Comparison of ENCODE assay signal across 16 mouse cellular contexts in genomic region chr1:171283188-171284160, GRCm38 (mm10). TPM values are rescaled to one million over a fixed set of nuclear protein-coding genes. Genes with fewer than 3 reads are reported as not detected.
DNase-seq lines count a peak whose midpoint lies in the region; ATAC-seq and TF ChIP-seq lines count a peak whose summit lies in the region.
"Had no signal": no experiment of that assay in that cellular context is flagged by ENCODE, and none has a peak within 500 bp of the region (broad histone marks: within the 10 kb centered on the region; RNA-seq: fewer than 3 reads in every experiment).

No protein-coding gene starts in this region.

- DNase-seq in cerebellum, adult 11-12 months, result peak; percentile 34
- peak; percentile 74 for DNase-seq in heart, embryonic 10.5 days (ENCODE audit: low spot score)
- no peak for DNase-seq in heart, postnatal 25 days (ENCODE audit: low spot score)
- no peak for DNase-seq in liver, embryonic 13.5 days
- DNase-seq in liver, embryonic 11.5 days (ENCODE audit: low spot score), result no peak
- no peak for DNase-seq in adrenal gland, postnatal 14 days
- DNase-seq: embryo, embryonic 11 days; forebrain, postnatal 0 days; left cerebral cortex, postnatal 4 days; lung, adult 18-20 months; right cerebral cortex, postnatal 25 days; thymus, postnatal 36 days had no signal

- peaks cover 10% of the 10 kb centered on the region for H3K79me2 ChIP-seq in myocyte (ENCODE audit: control insufficient read depth, insufficient read depth)

- no peaks in the 10 kb centered on the region for H3K27me3 ChIP-seq in heart, embryonic 10.5 days (ENCODE audit: insufficient read depth, poor library complexity, severe bottlenecking)
- no peaks in the 10 kb centered on the region for H3K27me3 ChIP-seq in liver, embryonic 13.5 days
- H3K27me3 ChIP-seq in liver, embryonic 11.5 days (replicated peaks; ENCODE audit: control insufficient read depth, insufficient read depth, low read length), result no peaks in the 10 kb centered on the region
- no peaks in the 10 kb centered on the region for H3K27me3 ChIP-seq in myocyte (ENCODE audit: control insufficient read depth, insufficient read depth, insufficient read length)
- H3K27me3 ChIP-seq: hindbrain, embryonic 15.5 days had no signal

- ATAC-seq in cerebellum, adult (ENCODE audit: insufficient number of reproducible peaks, low FRiP score, low TSS enrichment), result no peak
- no peak for ATAC-seq in liver, embryonic 13.5 days (ENCODE audit: low read depth)
- ATAC-seq in liver, embryonic 11.5 days (replicated peaks; ENCODE audit: low FRiP score), result no peak
- ATAC-seq: forebrain, postnatal 0 days; intestine, embryonic 16.5 days had no signal

- H3K4me3 ChIP-seq in heart, embryonic 10.5 days, result no peak overlapping the region
- H3K4me3 ChIP-seq in liver, embryonic 13.5 days (replicated peaks), result peak overlapping the region; percentile 90; the same call in 1 of the 2 replicates
- no peak overlapping the region for H3K4me3 ChIP-seq in liver, embryonic 11.5 days (ENCODE audit: low read depth, low read length)
- H3K4me3 ChIP-seq in myocyte, result no peak overlapping the region
- H3K4me3 ChIP-seq: hindbrain, embryonic 15.5 days had no signal

- no peaks in the 10 kb centered on the region for H3K9me3 ChIP-seq in heart, embryonic 10.5 days
- H3K9me3 ChIP-seq in liver, embryonic 13.5 days (replicated peaks), result no peaks in the 10 kb centered on the region
- H3K9me3 ChIP-seq in liver, embryonic 11.5 days (ENCODE audit: control insufficient read depth, low read length), result no peaks in the 10 kb centered on the region
- H3K9me3 ChIP-seq: hindbrain, embryonic 15.5 days had no signal

- 0 out of 2 replicates have a peak overlapping the region, but pooled peaks have one; percentile 99 for H3K9ac ChIP-seq in liver, embryonic 13.5 days
- no peak overlapping the region for H3K9ac ChIP-seq in liver, embryonic 11.5 days (ENCODE audit: low read depth, low read length)
- H3K9ac ChIP-seq: forebrain, postnatal 0 days; hindbrain, embryonic 15.5 days had no signal

- 93% methylated on average over 18 of the region's 18 CpGs for WGBS in heart, embryonic 10.5 days
- WGBS in liver, embryonic 13.5 days (ENCODE audit: insufficient replicate concordance), result 82% methylated on average over 18 of the region's 18 CpGs
- WGBS in liver, embryonic 11.5 days, result 87% methylated on average over 18 of the region's 18 CpGs

- peaks cover 55% of the 10 kb centered on the region for H3K36me3 ChIP-seq in heart, embryonic 10.5 days
- H3K36me3 ChIP-seq in liver, embryonic 13.5 days, result peaks cover 58% of the 10 kb centered on the region
- H3K36me3 ChIP-seq in liver, embryonic 11.5 days (ENCODE audit: control insufficient read depth, insufficient read depth, low read length), result peaks cover 18% of the 10 kb centered on the region
- peaks cover 3% of the 10 kb centered on the region for H3K36me3 ChIP-seq in myocyte (ENCODE audit: control insufficient read depth, insufficient read depth)

- peak overlapping the region; percentile 90 for H3K4me2 ChIP-seq in liver, embryonic 13.5 days
- no peak overlapping the region for H3K4me2 ChIP-seq in liver, embryonic 11.5 days
- H3K4me2 ChIP-seq in myocyte (ENCODE audit: low read depth), result no peak overlapping the region
- H3K4me2 ChIP-seq: hindbrain, embryonic 15.5 days had no signal

- intact Hi-C loops in heart, postnatal 25 days (cut with DNase I), result no loop called here

- peaks cover 45% of the 10 kb centered on the region for H3K4me1 ChIP-seq in heart, embryonic 10.5 days
- H3K4me1 ChIP-seq in liver, embryonic 13.5 days (replicated peaks), result peaks cover 74% of the 10 kb centered on the region
- peaks cover 18% of the 10 kb centered on the region for H3K4me1 ChIP-seq in liver, embryonic 11.5 days (replicated peaks; ENCODE audit: control insufficient read depth, insufficient read depth, low read length)

- H3K27ac ChIP-seq in heart, embryonic 10.5 days, result no peak overlapping the region
- peak overlapping the region; percentile 100 for H3K27ac ChIP-seq in liver, embryonic 13.5 days
- no peak overlapping the region for H3K27ac ChIP-seq in liver, embryonic 11.5 days (ENCODE audit: low read depth, low read length)
- H3K27ac ChIP-seq: hindbrain, embryonic 15.5 days had no signal

- no peak overlapping the region for H3ac ChIP-seq in myocyte (ENCODE audit: control insufficient read depth, insufficient read length)

- no peak for TF ChIP-seq POLR2A in myocyte (IDR thresholded peaks at IDR 0.05; ENCODE audit: insufficient read length, low read depth)

TF ChIP-seq in myocyte, 11 proteins besides CTCF, POLR2A, EP300 and RAD21:
- no peak for TF ChIP-seq TCF3 (IDR thresholded peaks at IDR 0.05; ENCODE audit: insufficient read length, low read depth)
- peak; percentile 2 for TF ChIP-seq POLR2AphosphoS2 (IDR thresholded peaks at IDR 0.05; ENCODE audit: insufficient read length, low read depth)
- TF ChIP-seq USF1 (IDR thresholded peaks at IDR 0.05; ENCODE audit: low read depth), result no peak
- TF ChIP-seq REST (IDR thresholded peaks at IDR 0.05; ENCODE audit: insufficient read depth, insufficient read length), result no peak
TF ChIP-seq in myocyte: peak in this region for 1.

RNA-seq across cellular contexts. Expression of gene Ppox, which starts 2.5 kb away (rescaled TPM):
- 57.1 and 59.8 TPM in 2 replicates for polyA plus RNA-seq in heart, embryonic 10.5 days (2016; fragmentation: Nextera tagmentation; extraction: Ambion mirVana)
- 10 to 100 TPM; 13.4 to 13.7 TPM for total RNA-seq in heart, postnatal 25 days (2021)
- 174 and 175 TPM in 2 replicates for polyA plus RNA-seq in liver, embryonic 13.5 days (2015; fragmentation: Nextera tagmentation; extraction: Ambion mirVana)
- polyA plus RNA-seq in liver, embryonic 11.5 days (2014; fragmentation: Nextera tagmentation; extraction: Ambion mirVana), result 131 and 133 TPM in 2 replicates
- polyA plus RNA-seq in myocyte (2012; fragmentation: generic; extraction: Trizol), result 11.7 TPM
- total RNA-seq in adrenal gland, postnatal 14 days (2021), result 34.8 and 38.1 TPM in 2 replicates

RNA-seq across cellular contexts. Expression of gene Usp21, which starts 4.3 kb away (rescaled TPM):
- polyA plus RNA-seq in heart, embryonic 10.5 days (2016; fragmentation: Nextera tagmentation; extraction: Ambion mirVana), result 58.5 and 74.8 TPM in 2 replicates
- 10 to 100 TPM; 19.7 to 21.3 TPM for total RNA-seq in heart, postnatal 25 days (2021)
- polyA plus RNA-seq in liver, embryonic 13.5 days (2015; fragmentation: Nextera tagmentation; extraction: Ambion mirVana), result 25.8 and 26.7 TPM in 2 replicates
- polyA plus RNA-seq in liver, embryonic 11.5 days (2014; fragmentation: Nextera tagmentation; extraction: Ambion mirVana), result 51.0 and 53.1 TPM in 2 replicates
- polyA plus RNA-seq in myocyte (2012; fragmentation: generic; extraction: Trizol), result 21.0 TPM
- 36.5 and 37.2 TPM in 2 replicates for total RNA-seq in adrenal gland, postnatal 14 days (2021)

RNA-seq across cellular contexts. Expression of gene Ufc1, which starts 11.3 kb away (rescaled TPM):
- 86.8 and 92.0 TPM in 2 replicates for polyA plus RNA-seq in heart, embryonic 10.5 days (2016; fragmentation: Nextera tagmentation; extraction: Ambion mirVana)
- 10 to 100 TPM; 80.7 to 81.5 TPM for total RNA-seq in heart, postnatal 25 days (2021)
- 53.3 and 57.1 TPM in 2 replicates for polyA plus RNA-seq in liver, embryonic 13.5 days (2015; fragmentation: Nextera tagmentation; extraction: Ambion mirVana)
- polyA plus RNA-seq in liver, embryonic 11.5 days (2014; fragmentation: Nextera tagmentation; extraction: Ambion mirVana), result 83.7 TPM in 2 replicates
- polyA plus RNA-seq in myocyte (2012; fragmentation: generic; extraction: Trizol), result 116 TPM
- total RNA-seq in adrenal gland, postnatal 14 days (2021), result 128 and 133 TPM in 2 replicates

RNA-seq across cellular contexts. Expression of gene B4galt3, which starts 13.3 kb away (rescaled TPM):
- 53.3 and 62.4 TPM in 2 replicates for polyA plus RNA-seq in heart, embryonic 10.5 days (2016; fragmentation: Nextera tagmentation; extraction: Ambion mirVana)
- total RNA-seq in heart, postnatal 25 days (2021), result 10 to 100 TPM; 16.4 to 17.8 TPM
- polyA plus RNA-seq in liver, embryonic 13.5 days (2015; fragmentation: Nextera tagmentation; extraction: Ambion mirVana), result 24.9 and 26.5 TPM in 2 replicates
- 49.0 and 50.6 TPM in 2 replicates for polyA plus RNA-seq in liver, embryonic 11.5 days (2014; fragmentation: Nextera tagmentation; extraction: Ambion mirVana)
- polyA plus RNA-seq in myocyte (2012; fragmentation: generic; extraction: Trizol), result 19.3 TPM
- 31.1 and 34.1 TPM in 2 replicates for total RNA-seq in adrenal gland, postnatal 14 days (2021)

RNA-seq across cellular contexts. Expression of gene Ndufs2, which starts 32.3 kb away (rescaled TPM):
- polyA plus RNA-seq in heart, embryonic 10.5 days (2016; fragmentation: Nextera tagmentation; extraction: Ambion mirVana), result 390 and 470 TPM in 2 replicates
- 1,000 to 10,000 TPM; 1,437 to 1,441 TPM for total RNA-seq in heart, postnatal 25 days (2021)
- 152 and 167 TPM in 2 replicates for polyA plus RNA-seq in liver, embryonic 13.5 days (2015; fragmentation: Nextera tagmentation; extraction: Ambion mirVana)
- 256 and 262 TPM in 2 replicates for polyA plus RNA-seq in liver, embryonic 11.5 days (2014; fragmentation: Nextera tagmentation; extraction: Ambion mirVana)
- polyA plus RNA-seq in myocyte (2012; fragmentation: generic; extraction: Trizol), result 409 TPM
- 875 and 896 TPM in 2 replicates for total RNA-seq in adrenal gland, postnatal 14 days (2021)

Comparison
In these comparisons a context has a peak if more than half of its experiments do, and no peak if none do; other contexts are left out.
1. DNase-seq: peak in cerebellum, adult 11-12 months (single experiment) and heart, embryonic 10.5 days (single experiment); none in heart, postnatal 25 days (single experiment), liver, embryonic 13.5 days (single experiment), liver, embryonic 11.5 days (single experiment) and adrenal gland, postnatal 14 days (single experiment).